Mouse (Mus musculus) thymus, postnatal 25 days (tissue): ENCODE results near the gene Kirrel.
A peak's percentile ranks its signal among the peaks of the same experiment; 100 is the strongest.

Experiments
- DNase-seq: peaks from one replicate; pipeline ENCODE4 v3.0.0; 2022

Kirrel gene

GRCm38 (mm10) chr3:87165291-87165881 lies 9.2 kb downstream of the Kirrel start:
- no peak for DNase-seq

- DNase-seq: no peak
These were observed 10.3 kb downstream of the Kirrel start for GRCm38 (mm10) chr3:87164099-87164815.

DNA sequence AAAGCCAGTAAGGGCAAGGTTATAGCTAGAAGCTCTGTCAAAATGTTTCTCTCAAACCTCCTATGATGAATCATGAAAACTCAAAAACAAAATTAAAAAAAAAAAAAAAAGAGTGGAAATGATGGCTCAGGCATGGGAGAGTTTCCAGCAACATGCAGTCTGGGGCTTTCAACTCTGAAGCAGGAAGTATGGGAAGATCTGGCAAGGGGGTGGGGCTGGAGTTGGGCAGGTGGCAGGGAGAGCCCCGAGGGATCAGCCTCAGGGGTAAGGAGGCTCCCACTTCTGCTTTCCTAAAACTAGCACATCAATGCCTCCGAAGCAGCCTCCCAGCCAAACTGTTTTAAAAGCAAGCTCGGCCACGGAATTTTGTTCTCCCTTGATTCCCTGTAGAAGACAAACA lies 11.4 kb downstream of the Kirrel start:
- no peak for DNase-seq

GRCm38 (mm10) chr3:87162380-87162779 lies 12.2 kb downstream of the Kirrel start:
- DNase-seq: no peak

- no peak for DNase-seq
These were observed 12.9 kb downstream of the Kirrel start for GRCm38 (mm10) chr3:87161601-87162000.

- no peak for DNase-seq
These were observed 13.6 kb downstream of the Kirrel start for GRCm38 (mm10) chr3:87160819-87161509.

GRCm38 (mm10) chr3:87159190-87159589 lies 15.4 kb downstream of the Kirrel start:
- DNase-seq: no peak

- no peak for DNase-seq
These were observed 16.7 kb downstream of the Kirrel start for GRCm38 (mm10) chr3:87157767-87158291.

GRCm38 (mm10) chr3:87157297-87157696 lies 17.2 kb downstream of the Kirrel start:
- DNase-seq: no peak

DNA sequence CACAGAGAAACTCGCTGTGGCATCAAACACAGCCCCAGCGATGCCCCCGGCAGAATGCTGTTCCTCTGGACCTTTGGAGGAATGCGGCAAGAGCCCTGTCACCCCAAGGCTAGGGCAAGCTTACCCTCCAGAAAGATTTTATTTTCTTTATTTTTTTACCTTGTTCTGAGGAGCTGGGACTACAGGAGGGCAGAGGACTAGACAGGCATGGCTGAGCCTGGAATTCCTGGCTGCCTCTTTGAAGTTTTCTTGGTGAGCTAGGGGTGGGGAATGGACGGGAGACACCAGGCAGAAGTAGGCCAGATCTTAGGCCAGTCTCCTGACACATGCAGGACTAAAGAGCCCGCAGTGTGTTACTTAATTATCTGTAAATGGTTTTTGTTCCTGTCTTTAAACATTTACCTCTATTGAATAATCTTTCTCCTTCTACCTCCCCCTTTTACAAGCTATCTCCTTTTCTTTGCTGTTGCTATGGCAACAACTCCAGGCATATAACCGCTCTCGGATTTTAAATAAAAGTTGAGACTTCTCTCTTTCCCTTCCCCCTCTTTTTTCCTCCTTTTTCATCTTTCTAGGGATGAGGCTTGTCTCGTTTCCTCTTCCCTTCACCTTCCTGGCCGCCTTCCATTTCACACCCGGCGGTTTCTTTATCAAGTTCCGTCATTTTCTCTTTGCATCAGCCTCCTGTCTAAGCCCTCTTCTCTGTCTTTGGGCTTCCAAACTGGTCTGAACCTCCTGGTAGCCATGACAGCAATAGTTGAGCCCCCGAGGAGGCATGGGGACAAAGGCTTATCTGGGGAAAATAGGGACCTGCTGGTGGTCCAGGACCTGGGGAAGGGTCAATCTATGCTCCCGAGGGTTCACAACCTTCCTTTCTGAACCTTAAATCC lies 19.9 kb downstream of the Kirrel start:
- no peak for DNase-seq

- DNase-seq: no peak
These were observed 21.5 kb downstream of the Kirrel start for GRCm38 (mm10) chr3:87153038-87153437.

DNA sequence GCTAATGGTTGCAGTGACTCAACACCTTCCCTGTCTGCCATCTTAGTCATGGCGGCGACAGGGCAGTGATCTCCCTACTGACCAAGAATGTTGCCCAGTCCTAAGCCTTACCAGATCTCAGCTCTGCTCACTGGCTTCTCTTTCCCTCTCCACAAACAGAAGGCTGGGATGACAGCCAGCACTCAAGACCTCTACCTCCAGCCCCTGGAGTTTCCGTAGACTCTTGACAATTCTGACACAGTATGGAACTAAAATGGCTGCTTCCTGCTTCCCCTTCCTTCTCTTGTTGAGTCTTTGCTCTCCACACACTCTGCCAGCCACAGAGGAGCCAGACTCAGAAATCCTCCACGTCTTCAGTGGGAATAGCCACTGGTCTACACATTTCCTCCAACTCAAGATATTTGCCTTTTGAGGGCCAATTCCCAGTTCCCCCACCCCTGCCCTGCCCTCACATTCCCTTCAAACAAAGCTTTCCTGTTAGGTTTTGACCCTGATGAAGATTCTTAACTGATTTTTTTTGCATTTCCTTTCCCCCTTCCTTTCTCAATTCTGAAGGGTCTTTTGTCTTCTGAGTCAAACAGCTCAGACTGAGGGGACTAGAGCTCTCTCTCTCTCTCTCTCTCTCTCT lies 22.3 kb downstream of the Kirrel start:
- no peak for DNase-seq

DNA sequence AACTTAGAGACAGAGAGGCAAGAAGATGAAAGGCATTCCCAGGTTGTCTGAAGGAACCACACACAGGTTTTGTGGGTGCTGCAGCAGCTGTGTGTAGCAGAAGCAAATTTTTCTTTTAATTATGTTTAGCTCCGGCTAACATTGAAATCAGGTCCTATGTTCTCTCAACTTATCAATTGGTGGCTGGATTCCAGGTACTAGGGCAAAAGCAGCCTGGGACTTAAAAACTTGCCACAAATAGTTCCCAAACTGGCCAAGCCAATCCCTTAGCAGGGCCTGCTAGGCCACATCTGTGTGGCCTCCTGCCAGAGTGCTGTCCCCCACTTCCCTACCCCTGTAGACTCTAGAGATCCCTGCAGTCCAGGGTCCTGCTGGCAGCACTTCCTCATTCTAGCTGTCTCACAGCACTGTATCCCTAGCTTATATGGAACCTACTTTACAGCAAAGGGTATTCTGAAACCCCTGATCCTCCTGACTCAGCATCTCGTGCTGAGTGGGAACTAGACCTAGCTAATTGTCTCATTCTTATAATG lies 23.2 kb downstream of the Kirrel start:
- no peak for DNase-seq

GRCm38 (mm10) chr3:87150689-87151244 lies 23.8 kb downstream of the Kirrel start:
- DNase-seq: no peak

- DNase-seq: no peak
These were observed 24.4 kb downstream of the Kirrel start for GRCm38 (mm10) chr3:87150056-87150688.

GRCm38 (mm10) chr3:87149425-87149824 lies 25.1 kb downstream of the Kirrel start:
- no peak for DNase-seq

DNA sequence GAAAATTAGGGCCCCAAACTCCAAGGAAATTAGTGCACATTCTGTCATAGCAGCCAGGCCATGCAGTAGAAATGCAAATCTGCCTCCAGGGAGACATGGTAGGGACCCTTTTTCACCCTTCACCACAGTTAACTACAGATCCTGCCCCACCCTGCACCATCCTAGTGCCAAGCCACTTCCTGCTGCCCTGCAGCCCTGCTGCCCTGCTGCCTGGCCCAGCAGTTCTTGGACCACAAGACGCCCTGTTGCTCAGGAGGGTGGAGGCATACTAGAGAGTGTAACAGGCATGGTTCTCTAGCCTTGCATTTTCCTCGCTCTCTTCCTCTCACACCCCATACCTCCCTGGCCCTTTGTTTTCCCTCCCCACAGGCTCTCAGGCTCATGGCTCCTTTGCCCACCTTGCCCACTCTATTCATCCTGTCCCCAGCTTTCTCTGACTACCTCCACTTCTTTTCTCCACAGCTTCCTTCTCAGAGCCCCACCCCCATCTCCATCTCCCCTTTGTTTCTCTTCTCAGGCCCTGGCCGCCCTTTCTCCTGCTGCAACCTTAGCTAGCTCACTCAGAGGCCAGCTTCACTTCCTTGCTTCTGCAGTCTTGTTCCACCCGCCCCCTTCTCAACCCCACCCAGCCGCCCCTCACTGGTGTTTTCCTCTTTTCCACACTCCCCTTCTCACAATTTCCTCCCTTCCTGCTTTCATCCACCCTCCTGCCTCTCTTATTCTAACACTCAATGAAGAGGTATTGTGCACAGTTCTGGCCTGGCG lies 29.9 kb downstream of the Kirrel start:
- no peak for DNase-seq

DNA sequence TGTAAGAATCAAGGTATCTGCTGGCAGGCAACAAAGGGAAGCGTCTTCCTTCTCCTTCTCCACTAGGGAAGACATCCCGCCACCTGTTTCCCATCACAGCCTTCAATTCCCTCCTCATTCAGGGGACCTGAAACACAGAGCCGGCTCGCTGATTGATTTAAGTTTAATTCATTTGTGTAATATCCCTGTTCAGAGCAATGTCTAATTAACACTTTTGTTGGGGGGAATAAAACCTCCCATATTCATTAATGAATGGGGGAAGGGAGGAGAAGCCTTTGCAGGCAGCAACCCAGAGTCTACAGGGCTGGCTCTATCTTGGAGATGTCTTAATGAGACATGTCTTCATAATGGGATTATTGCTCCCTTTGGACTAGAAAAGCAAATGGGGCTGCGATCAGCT lies 34.3 kb downstream of the Kirrel start:
- no peak for DNase-seq

- peak; percentile 31 for DNase-seq
These were observed 37.8 kb downstream of the Kirrel start for GRCm38 (mm10) chr3:87136782-87137181.

- no peak for DNase-seq
These were observed 39.6 kb downstream of the Kirrel start for GRCm38 (mm10) chr3:87134951-87135350.
